Mouse (Mus musculus): ENCODE measurements around the gene Serpina6. TPM values are rescaled to one million over a fixed set of nuclear protein-coding genes. Genes with fewer than 3 reads are reported as not detected.

The Serpina6 gene
- polyA plus RNA-seq, 1 experiment from 2014 or later = not detected

Other genes with a start within 250 kb of the Serpina6 start
- gene 9330161L09Rik, start 249.4 kb downstream of the Serpina6 start, polyA plus RNA-seq (2015; fragmentation: Nextera tagmentation; extraction: Ambion mirVana) = 0.69 and 1.1 TPM in 2 replicates
- 147 and 153 TPM in 2 replicates for gene Ddx24, start 231.4 kb downstream of the Serpina6 start, polyA plus RNA-seq (2015; fragmentation: Nextera tagmentation; extraction: Ambion mirVana)
- gene Ifi27, start 223.0 kb downstream of the Serpina6 start, polyA plus RNA-seq (2015; fragmentation: Nextera tagmentation; extraction: Ambion mirVana) = 6.7 and 8.0 TPM in 2 replicates
- 3.1 and 6.2 TPM in 2 replicates for gene Ifi27l2a, start 213.5 kb downstream of the Serpina6 start, polyA plus RNA-seq (2015; fragmentation: Nextera tagmentation; extraction: Ambion mirVana)
- not detected in 2 replicates for gene Ifi27l2b, start 200.0 kb downstream of the Serpina6 start, polyA plus RNA-seq (2015; fragmentation: Nextera tagmentation; extraction: Ambion mirVana)
- 1.8 and 1.9 TPM in 2 replicates for gene Ppp4r4, start 124.9 kb downstream of the Serpina6 start, polyA plus RNA-seq (2015; fragmentation: Nextera tagmentation; extraction: Ambion mirVana)
- 0.05 TPM in 1 of 2 replicates, not detected in the other for gene Serpina10, start 25.8 kb downstream of the Serpina6 start, polyA plus RNA-seq (2015; fragmentation: Nextera tagmentation; extraction: Ambion mirVana)
- not detected in 2 replicates for gene Serpina16, start 18.9 kb upstream of the Serpina6 start, polyA plus RNA-seq (2015; fragmentation: Nextera tagmentation; extraction: Ambion mirVana)
- gene Serpina1f, start 38.3 kb upstream of the Serpina6 start, polyA plus RNA-seq (2015; fragmentation: Nextera tagmentation; extraction: Ambion mirVana) = not detected in 2 replicates
- not detected in 2 replicates for gene Serpina1d, start 116.4 kb upstream of the Serpina6 start, polyA plus RNA-seq (2015; fragmentation: Nextera tagmentation; extraction: Ambion mirVana)
- 3.2 TPM in 1 of 2 replicates, not detected in the other for gene Serpina1b, start 173.2 kb upstream of the Serpina6 start, polyA plus RNA-seq (2015; fragmentation: Nextera tagmentation; extraction: Ambion mirVana)
- gene Serpina1a, start 206.3 kb upstream of the Serpina6 start, polyA plus RNA-seq (2015; fragmentation: Nextera tagmentation; extraction: Ambion mirVana) = 1.8 TPM in 1 of 2 replicates, not detected in the other
- 0.82 TPM in 1 of 2 replicates, not detected in the other for gene Serpina1c, start 247.7 kb upstream of the Serpina6 start, polyA plus RNA-seq (2015; fragmentation: Nextera tagmentation; extraction: Ambion mirVana)

All from forebrain, embryonic 15.5 days (tissue).